Mouse (Mus musculus): Measurements from ENCODE around the gene Kif7.

- TF ChIP-seq CTCF (IDR thresholded peaks at IDR 0.05; ENCODE audit: control insufficient read depth, insufficient read depth, low read length) (no peak), POLR2A (IDR thresholded peaks at IDR 0.05; ENCODE audit: borderline replicate concordance, control insufficient read depth, low read depth, low read length) (no peak)
These were observed 14.3 kb upstream of the Kif7 start for GRCm38 (mm10) chr7:79729743-79730370.
